Mouse (Mus musculus) cerebellum, adult 11-12 months (tissue): ENCODE data around the gene Slc38a2.

ENCODE experiments used
- DNase-seq: peaks from one replicate; pipeline ENCODE4 v3.0.0; 2022

Slc38a2 gene

GRCm38 (mm10) chr15:96660590-96661141, 38.9 kb downstream of the Slc38a2 start:
- no peak for DNase-seq

DNA sequence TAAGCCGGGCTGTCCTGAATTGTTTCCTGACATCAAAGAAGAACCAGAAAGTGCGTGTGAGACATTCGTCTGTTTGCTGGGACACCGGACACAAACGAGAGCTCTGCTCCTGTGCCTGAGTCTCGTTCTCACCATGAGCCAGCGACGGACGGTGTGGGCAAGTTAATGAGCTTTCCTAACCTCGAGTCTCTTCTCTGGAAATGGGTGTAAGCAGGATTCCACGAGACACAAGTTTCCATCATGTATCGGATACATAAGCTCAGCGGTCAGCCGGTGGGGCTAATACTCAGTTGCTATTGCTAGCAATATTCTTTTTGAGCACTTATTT, 41.3 kb downstream of the Slc38a2 start:
- DNase-seq: no peak

DNA sequence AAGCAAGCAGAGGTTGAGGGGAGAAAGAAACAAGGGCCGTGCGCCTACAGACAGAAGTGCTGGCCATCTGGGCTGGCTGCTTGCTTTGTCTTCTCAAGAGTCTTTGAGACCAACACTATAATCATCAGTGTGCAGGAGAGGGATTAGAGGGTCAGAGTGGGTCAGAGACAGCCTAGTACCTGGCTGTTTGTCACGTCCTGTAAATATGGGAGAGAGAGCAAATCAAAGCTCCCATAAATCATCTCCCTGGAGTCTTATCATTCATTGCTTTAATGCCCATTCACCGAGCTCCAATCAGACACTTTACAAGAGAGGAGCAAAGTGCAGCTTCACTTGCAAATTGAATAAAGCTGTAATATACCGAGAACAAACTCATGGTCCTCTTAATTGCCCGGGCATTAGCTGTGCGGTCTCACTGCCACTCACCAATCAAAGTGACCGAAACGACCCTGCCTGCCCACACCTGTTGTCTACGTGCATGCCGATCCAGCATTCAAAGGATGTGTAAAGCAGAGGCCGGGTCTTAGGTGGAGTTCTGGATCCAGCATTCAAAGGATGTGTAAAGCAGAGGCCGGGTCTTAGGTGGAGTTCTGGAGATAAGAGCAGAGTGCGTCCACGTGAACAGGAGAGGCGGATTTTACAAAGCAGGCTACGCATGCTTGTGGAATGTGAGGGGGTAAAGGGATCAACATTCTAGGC, 41.8 kb downstream of the Slc38a2 start:
- DNase-seq: no peak

GRCm38 (mm10) chr15:96655514-96655913, 44.0 kb downstream of the Slc38a2 start:
- DNase-seq: no peak

DNA sequence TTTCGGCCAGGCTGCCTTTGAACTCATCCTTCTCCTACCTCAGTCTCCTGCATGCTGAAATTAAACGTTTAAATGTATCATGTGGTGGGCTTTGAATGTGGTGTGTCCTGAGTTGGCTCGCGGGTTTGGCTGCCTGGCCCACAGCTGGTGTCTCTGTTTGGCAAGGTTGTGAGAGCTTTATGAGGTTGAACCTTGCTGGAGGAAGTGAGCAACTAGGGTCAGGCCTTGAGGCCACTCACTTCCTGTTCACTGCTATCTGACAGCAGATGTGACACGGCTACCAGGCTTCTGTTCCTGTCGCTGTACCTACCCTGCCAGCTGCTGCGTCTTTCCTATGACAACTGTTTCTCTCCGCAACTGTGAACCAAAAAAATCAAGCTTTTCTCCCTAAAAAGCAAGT, 44.8 kb downstream of the Slc38a2 start:
- no peak for DNase-seq

- DNase-seq: no peak
Observed at GRCm38 (mm10) chr15:96653011-96653410, 46.5 kb downstream of the Slc38a2 start.

DNA sequence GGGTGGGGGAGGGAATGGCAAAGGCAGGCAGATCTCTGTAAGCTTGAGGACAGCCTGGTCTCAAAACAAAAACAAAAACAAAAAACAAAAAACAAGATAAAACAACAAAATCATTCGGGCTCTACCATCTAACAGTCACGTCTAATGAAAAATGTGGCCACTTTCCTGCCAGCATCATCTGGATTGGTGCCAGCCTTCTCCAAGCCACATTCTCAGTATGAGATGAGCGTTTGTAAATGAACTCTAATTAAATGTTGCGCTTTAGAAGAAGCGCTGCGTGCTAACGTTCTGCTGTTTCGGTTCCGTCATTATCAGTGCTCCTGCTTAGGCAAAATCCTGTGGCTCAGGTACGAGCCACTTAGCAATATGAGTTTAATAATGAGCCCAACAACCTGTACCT, 47.0 kb downstream of the Slc38a2 start:
- DNase-seq: no peak

DNA sequence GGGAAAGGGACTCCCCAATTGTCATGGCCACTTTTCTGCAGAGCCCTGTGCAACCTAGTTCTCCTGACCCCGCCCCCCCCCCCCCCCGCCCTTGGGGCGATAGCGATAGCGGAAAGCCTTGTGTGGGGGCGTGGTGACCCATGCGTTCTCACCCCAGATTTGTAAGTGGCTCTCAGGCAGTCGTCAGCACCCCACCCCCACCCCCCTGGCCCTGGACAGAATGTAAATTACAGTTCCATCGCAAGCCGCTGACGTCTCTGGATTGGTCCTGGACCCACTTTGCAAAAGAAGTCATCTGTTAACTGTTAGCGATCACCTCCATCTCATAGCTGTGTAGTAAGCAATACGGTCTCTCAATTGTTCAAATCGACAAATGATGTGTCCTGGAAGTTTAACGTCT, 52.2 kb downstream of the Slc38a2 start:
- DNase-seq: no peak

DNA sequence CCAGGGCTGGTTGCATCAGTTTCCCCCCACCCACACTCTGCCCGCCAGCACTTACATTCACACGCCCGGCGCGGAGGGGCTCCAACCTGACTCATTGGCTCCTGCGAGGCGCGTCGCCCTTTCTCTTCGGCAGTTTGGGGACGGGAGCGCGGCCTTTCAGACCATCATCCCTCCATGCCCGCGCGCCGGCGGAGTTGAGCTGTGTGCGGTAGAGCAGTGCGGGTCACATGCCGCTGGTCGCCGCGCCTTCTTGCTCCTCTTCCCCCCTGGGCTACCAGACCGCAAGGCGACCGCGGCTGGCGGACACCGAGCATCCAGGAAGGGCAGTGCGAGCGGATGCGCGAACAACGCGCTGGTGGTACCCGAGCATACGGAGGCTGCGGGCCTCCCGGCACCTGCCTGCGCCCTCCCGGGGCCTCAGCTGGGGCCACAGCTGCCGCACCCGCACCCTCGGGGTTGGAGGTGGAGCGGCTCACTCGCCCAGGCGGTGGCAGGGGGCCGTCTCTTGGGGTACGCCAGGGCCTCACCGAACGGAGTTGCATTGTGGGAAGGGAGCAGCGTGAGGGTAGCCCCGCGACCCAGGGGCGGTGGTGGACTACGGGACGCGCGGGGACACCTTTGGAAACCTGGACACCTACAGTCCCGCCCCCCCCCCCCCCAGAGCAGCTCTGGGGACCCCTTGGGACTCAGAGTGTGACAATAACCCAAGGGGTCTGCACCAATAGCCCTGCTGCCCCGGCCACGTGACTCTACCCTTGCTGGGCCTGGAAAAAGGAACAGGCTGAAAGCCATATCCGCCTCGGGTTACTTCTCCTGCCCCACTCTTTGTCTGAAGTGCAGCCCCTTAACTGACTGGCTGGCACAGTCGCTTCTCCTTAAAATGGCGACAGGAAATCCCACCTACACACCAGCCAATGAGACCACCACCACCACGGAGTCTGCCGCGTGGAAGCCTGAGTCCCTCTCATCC, 56.8 kb downstream of the Slc38a2 start, which contains the start of gene Slc38a1:
TSS of gene Slc38a1 (minus strand) at position 478 of the 970 bp plus-strand sequence.
- peak; percentile 68 for DNase-seq

GRCm38 (mm10) chr15:96641821-96642435, 57.6 kb downstream of the Slc38a2 start:
- DNase-seq: peak; percentile 54

DNA sequence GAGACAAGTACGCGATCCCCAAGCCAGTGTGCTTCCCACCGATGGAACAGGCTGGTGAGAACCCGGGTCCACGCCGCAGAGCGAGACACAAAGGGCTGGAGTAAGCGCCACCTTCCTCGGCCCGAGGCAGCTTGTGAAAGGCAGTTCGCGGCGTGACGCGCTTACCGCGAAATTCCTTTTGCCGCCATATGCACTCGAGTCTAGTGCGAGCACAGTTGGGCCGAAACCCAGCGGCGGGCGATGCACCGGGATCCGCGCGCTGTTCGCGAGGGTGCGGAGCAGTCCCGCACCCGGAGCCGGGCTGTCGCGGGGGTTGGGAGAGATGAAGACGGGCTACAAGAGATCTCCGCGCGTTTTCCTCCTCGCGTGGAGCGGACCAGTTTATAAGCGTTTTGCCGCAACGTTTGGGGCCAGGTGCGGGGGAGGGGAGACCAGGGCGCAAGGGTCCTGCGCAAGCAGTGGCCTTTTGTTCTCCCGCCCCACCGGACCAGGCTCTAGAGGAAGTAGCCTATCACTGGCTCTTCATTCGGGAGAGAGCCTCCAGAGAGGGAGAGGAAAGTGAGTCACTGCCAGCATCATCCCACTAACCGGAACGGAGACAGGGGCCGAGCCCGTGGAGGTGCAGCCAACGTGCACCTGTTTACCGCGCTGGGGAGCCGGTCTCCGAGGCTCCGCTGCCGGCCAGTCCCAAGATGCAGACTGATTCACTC, 58.3 kb downstream of the Slc38a2 start:
- peak; percentile 81 for DNase-seq

GRCm38 (mm10) chr15:96640291-96640985, 59.1 kb downstream of the Slc38a2 start:
- peak; percentile 48 for DNase-seq

GRCm38 (mm10) chr15:96639630-96640029, 59.9 kb downstream of the Slc38a2 start:
- no peak for DNase-seq

DNA sequence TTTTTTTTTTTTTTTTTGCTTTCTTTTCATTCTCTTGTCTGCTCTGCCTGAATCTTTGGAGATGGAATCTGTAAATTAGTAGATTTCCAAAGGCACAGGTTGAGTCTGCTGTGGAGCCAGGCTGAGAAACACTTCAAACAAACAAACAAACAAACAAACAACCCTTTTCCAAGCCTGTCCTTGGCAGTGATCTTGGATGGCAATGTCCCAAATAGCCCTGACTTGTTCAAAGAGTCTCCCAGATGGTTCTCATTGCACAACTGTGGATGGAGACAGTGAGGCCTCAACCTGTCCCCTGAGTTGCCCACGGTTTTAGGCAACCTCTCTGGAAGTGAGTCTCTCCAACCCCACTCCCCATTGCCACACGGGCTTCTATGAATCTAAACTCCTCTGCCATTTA, 60.9 kb downstream of the Slc38a2 start:
- no peak for DNase-seq

- no peak for DNase-seq
Observed at GRCm38 (mm10) chr15:96638173-96638572, 61.4 kb downstream of the Slc38a2 start.
